Mouse (Mus musculus): ENCODE data around the gene Nop16.
A peak's percentile ranks its signal among the peaks of the same experiment; 100 is the strongest.

Nop16 gene

DNA sequence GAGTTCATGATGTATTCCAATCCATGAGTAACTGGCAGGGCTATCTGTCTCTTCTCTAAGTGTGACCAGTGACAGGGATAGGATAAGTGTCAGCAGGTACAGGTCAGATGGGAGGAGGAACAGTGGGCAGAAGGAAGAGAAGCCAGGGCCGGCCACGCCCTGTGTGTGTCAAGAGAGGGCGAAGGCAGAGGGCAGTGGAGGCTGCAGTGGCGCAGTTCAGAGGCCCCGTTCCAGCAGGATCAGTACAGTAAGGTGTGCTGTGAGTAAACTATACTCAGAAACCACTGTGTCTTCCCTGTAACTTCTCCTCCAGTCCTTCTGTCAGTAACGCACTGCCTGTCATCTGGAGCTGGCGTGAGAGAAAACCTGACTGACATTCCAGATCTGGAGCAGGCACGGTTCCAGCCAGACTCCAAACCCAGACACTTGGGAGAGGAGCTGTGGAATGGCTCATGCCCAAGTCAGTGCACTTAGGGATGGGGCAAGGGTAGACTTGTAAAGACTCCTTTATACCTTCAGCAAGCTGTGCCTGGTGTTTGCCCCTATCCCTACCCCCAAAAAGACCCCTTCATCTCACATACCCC, 6.3 kb upstream of the Nop16 start:
- no peak for DNase-seq

DNA sequence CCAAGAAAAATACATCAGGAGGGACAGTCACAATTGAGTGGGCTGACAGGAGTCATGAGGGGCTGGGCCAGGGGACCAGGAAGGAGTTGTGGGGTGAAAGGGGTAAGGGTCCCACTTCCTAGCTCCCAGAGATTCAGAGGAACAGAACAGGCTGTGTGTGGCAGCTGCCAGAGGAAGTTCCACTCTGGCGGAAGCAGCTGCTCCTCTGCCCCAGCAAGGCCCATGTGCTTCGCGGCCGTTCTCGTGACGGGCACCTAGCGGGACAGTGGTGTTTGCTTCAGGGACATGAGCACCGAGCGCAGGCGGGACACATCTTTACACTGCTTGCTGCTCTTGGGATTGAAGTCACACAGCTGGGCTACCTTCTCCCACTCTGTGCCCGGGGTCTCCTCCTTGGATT, 3.7 kb upstream of the Nop16 start:
- DNase-seq = no peak

DNA sequence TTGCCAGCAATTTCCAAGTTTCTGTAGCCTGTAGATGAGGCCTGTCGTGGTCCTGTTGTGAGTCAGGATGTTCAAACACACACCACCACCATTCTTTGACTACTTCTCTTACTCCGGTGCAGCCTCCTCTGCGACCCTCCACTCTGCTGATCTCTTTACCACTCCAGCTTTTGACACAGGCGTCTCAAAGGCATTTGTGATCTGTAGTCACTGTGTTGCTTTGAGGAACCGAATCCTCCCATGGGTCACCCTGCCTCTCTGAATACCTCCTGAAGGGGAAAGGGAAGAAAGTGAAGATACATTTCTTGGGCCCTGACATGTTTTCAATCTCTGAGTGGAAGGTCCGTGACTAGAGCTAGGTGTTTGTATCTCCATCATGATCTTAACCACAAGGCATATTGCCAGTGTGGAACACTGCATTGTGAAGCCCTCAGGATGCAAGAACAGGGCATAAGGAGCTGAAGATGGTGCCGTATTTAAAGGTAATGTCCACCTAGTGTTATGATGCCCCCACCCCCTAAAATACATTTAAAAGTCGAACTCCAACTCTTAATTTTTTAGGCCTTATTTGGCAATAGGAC, 2.0 kb upstream of the Nop16 start:
- DNase-seq = no peak

DNA sequence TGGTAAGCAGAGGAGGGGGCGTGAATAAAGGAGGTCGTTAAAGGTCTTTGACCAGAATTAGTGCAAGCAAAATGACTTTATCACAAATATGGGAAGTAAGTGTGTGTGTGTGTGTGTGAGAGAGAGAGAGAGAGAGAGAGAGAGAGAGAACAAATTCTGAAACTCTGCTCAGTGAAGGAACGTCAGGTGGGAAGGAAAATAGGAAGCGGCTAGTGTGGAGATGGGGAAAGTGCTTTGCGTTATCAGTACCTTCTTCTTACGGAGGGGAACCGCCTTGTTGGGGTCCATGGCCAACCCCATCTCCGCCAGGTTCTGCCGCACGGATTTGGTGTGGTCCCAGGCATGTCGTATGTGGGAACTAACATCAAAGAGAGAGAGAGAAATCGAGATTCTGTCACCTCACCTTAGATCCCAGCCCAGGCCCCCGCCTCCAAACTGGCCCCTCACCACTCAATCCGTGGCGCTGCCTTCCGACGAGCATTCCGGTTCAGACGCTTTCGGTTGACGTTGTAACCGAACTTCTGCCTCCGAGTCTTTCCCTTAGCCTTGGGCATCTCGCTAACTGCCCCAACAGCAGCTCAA, 385 bp downstream of the Nop16 start:
- DNase-seq = no peak

DNA sequence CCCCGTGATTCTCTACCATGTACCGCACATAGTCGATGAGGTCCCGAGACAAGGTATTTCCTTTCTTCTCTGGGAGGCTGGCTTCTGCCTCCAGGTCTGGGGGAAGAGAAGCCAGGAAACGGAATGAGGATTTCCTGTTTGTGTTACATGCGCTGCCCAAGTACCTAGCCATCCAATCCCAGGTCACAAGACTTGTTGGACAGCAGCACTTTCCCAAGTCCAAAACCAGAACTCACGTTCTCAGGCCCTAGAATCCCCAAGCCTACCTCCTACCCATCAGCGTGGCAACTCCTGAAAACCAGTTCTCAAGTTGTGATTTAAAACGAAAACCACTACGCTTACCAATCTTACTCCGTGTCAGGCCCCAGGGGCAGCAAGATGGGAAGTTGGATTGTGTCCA, 4.1 kb downstream of the Nop16 start:
- no peak for DNase-seq

DNA sequence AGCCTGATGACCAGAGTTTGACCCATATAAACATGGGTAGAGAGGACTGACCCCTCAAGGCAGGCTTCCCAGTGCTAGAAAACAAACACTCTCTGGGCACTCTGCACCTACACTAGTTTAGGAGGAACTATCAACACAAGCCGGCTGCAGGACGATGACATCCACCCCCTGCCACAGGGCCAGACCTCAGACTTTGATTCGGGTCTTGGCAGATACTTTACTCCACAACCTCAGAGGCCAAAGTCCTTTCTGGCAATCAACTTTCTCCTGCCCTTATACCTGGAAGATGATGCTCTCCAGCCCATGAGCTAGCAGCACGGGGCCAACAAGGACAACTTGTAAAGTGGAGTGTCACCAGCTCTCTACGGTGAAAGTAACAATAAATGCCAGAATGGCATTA, 7.0 kb downstream of the Nop16 start:
- DNase-seq = no peak

DNA sequence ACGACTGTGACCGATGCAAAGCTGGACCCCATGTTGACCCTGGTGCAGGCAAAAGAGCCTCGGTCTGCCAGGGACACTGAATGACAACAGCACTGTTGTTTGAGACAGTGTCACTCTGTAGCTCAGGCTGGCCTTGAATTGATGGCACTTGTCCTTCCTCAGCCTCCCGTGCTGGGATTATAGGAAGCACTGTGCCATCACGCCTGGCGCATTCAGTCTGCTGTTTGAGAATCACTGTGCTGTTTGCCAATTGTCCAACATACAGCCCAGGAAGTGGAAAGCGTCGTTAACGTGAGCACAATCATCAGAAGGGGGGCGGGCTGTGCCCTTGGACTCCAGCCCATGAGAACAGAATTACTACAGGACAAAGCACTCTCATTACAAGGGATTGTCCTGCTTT, 7.8 kb downstream of the Nop16 start:
- no peak for DNase-seq

DNA sequence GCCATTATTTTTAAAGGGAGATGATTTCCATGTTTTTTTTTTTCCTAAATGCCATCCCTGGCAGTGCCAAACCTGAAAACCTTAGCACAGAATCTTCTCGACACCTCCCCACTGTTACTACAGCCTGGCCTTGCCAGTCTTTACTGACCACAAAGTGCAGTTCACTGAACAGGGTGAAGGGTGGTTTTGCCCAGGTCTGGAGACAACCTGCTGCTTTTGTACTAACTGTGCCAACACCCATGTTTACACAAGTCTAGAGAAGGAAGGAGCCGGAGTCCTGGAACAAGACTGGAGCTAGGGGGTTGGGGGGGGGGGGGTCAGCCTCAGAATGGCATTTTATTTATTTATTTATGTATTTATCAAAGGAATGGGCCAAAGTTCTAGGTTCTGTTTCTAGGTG, 8.5 kb downstream of the Nop16 start:
- no peak for DNase-seq

DNA sequence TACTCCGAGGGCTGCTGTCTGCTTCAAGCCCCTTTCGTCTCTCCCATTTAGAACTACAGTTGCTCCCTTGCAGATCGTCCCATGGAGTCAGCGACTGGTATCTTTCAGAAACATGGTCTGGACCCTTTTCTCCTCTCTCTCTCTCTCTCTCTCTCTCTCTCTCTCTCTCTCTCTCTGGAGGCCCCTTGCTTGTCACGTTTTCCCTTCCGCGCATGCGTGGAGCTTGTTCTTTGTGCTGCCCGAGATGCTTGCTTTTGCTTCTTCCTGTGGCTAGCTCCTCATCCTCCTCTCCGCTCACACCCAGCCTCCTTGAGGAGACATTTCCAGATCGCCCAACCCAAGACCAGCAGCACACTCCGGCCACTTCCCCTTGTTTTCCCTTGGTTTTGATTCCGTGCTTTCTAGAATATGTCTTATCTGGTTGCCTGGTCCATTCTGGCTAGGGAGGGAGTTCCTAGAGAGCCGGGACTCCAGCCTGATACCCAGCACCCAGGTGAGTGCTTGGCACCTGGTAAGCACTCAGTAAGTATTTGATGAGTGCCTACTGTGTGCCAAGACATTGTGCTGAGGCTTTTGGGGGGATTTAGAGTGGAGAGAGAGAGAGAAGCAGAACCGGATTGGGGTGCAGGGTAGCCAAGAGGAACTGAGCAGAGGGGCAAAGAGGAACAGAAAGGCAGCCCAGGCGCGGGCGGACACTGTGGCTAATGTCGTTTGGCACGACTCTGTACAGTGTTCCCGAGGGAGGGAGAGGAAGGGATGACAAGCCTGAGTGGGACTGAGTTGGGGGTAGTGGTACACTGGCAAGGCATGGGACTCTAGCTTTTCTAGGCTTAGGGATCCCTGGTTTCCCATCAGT, 12.0 kb downstream of the Nop16 start:
- no peak for DNase-seq

DNA sequence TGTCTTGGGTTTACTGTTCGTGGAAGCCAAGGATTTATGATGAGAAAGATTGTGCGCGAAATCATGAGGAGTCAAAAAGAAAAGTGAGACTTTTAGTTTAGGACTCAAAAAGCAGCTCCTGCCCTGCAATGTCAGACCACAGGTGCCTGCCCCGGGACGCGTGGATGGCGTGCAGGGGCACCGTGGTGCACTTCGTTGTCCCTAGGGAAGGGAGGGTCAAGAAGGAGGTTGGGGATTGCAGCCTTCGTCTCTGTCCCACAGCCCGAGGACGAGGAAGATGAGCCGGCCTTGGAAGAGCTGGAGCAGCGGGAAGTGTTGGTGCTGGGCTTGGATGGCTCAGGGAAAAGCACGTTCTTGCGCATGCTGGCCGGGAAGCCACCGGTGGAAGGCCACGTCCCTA, 14.4 kb downstream of the Nop16 start:
- peak; percentile 20 to 49 for DNase-seq

DNA sequence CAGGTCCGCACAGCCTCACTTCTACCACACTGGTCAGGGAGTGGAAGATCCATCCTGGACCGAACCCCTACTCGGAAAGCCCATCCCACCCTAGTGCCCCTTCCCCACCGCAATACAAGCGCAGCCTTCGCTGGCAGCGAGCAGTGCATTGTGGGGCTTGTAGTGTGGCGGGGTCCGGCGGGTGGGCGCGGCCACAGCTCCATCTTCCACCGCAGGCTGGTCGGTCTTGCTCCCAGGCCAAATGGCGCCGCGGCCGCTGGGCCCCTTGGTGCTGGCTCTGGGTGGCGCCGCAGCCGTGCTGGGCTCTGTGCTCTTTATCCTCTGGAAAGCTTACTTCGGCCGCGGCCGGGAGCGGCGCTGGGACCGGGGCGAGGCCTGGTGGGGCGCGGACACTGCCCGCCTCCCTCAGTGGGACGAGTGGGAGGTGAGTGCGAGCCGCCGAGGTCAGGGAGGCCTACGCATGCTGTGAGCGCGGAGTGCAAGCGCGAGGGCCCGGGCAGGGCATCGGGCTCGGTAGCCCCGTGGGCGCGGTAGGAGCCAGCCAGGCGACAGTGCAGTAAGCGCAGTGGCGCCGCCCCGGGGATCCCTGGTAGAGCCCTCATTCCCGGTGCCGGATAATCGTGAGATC, 14.9 kb downstream of the Nop16 start, which contains the start of gene Arl10:
Arl10 (plus strand) TSS at position 162 of the 628 bp plus-strand sequence.
- peak; percentile 86 to 91 for DNase-seq

DNA sequence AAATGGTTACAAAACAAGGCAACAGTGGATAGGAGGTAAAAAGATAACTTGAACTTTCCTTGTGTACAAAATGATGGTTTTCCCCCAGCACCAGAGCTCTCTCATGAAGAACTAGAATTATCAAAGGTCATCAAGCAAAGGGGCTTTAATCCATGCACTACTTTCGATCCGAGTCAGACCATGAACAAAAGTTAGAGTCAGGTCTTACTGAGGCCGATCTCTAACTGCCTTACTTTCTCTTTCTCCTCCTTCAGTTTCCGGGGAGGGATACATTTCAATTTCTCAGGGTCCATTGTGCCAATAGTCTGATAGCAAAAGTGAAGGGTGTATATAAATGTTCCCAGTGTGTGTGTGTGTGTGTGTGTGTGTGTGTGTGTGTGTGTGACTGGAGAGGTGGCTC, 17.3 kb downstream of the Nop16 start:
- DNase-seq = no peak

DNA sequence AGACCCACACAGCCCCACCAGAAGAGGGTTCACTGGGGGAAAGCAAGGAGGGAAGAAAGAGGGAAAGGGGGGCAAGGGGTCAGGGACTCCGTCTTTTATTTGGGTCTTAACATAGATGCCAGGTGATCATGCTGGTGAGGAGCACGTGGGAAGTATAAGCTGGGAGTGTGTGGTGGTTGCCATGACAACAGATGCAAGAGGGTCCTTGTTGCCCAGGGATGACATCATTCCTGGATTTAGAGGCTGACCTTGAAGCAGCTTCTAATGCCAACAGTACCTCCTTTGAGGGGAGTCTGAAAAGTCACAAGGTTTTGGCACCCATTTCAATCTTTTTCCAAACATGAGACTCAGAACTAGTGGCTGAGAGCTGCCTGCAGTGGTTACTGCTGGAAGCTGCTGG, 18.3 kb downstream of the Nop16 start:
- DNase-seq = no peak

DNA sequence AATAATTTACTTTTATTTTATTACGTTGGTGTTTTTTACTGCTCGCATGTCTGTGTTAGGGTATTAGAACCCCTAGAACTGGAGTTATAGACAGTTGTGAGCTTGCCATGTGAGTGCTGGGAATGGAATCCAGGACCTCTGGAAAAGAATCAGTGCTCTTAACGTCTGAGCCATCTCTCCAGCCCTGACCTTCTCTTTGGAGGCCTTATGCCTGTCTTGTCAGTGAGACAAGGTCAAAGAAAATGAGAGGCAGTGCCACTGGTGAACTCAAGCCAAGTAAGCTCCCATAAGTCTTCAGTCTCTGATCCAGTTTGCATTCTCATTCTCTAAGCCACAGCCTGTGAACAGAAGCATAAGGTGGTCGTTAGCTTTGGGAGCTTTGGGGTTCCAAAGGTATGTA, 19.2 kb downstream of the Nop16 start:
- DNase-seq = no peak

DNA sequence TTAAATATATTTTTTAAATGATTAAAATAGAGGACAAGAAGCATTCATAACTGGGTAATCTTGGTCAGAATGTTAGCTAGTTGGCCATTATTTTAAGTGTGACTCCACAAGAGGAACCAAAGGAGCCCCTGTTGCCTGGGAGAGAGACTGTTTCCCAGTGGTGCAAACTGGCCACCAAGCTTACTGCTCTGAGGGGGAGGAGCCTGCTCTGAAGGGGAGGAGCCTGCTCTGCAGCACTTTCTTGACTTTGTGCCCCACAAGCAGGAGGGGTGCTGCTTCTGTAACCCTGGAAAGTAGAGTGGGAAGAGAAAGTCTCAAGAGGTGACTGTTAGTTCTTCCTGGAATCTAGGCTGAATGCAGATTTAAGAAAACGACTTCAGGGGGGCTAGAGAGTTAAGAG, 20.6 kb downstream of the Nop16 start:
- no peak for DNase-seq

DNA sequence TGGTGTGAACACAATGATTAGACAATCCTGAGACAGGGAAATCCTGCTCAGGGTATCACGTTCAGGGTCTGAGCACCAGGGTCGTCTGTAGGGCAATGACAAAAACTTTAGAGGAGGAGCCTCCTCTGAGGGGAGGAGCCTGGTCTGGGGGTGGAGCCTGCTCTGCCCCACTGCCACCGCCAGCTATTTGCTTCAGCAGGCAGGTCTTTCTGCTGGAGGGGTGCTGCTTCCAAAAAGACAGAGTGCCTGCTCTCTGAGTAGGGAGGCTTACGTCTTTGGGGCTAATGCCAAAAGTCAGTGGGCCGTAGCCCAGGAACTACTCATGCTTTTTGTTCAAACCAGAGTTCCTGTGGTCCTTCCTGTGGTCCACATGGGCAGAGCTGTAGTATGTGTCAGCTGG, 21.5 kb downstream of the Nop16 start:
- no peak for DNase-seq

DNA sequence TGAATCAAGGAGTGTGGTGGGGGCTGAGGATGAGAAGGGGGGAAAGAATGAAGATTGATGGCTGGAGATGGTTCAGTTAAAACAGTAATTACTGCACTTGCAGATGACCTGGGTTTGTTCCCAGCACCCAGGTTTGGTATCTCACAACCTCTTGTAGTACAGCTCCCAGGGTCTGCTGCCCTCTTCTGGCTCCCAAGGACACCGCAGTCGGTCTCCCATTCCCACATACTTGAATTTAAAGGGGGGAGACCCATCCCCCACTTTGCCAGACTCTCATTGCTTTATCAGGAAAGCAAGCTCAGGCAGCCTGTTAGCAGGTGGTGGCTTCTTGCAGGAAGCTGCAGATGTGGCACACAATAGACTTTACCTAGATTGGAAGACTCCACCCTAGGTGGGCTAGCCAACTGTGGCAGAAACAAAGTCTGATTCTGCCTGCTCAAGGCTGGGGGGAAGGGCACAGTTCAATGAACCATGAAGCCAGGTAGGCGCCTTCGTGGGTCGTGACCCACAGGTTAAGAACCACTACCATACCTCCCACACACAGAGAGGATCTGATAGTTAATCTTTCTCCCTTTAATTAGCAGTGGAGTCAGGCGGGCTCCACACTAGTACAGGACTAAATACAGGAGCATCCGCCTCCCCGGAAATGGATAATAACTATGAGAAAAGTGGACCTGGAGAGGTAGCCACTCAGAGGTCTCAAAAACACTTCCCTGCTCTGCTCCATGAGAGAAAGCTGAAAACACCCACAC, 24.1 kb downstream of the Nop16 start:
- peak; percentile 73 to 81 for DNase-seq

DNA sequence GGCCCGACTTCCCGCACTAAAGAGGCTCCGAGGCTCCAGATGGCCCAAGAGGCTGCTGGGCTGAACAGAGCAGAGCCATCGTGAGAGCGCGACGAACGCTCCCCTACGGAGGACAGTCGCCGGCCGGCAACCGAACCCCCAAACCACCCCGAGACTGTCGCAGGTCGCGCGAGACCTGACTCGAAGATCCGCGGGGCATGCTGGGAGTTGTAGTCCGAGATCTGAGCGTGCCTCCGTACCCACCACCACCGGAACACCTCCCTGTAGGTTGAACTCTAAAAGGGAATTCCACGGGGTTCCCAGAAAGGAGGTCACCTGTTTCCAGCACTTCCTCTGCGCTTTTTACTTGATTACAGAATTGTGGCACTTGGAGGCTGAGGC, 24.7 kb downstream of the Nop16 start, which contains the start of gene 4833439L19Rik:
4833439L19Rik (minus strand) TSS at position 235 of the 381 bp plus-strand sequence.
- peak; percentile 97 for DNase-seq

DNA sequence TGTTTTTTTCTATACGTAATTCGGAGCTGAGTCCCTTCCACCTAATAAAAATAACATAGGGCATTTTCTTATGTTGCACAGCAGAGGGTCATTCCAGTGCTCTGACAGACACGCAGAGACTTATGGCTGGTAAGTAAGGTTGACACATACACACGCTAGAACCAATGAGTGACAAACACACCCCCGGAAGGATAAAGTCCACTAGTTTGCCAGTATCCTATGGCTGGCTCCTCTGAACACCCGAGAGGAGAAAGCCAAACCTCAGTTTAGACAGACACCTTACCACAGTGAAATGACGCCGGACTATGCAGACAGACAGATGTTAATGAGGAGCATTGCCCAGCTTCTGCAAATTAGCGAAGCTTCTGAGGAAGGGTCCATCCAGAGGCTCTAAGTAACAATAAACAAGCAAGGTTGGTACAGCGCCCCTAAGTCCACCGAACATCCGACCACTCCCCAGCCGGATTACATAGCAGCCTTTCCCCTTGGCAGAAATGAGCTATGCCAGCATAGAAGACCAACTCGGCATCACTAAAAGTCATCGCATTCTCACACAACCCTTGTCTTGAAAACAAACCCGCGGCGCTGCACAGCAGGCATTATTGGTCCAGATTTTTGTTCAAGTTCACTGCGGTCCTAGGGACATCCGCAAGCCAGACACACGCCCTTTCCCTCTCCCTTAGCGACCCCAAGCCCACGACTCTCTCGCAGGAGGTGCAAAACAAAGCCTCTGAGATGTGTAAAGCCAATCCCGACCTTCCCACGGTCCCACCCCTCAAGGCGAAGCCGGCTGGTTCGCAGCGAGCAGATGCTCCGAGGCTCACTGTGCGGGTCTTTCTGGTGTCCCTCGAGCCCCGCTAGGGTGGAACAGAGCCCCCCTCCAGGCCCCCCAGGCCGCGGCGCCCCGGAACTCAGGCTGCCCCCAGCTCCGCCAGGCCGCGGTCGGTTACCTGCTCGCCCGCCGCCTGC, 25.4 kb downstream of the Nop16 start:
- DNase-seq = no peak

DNA sequence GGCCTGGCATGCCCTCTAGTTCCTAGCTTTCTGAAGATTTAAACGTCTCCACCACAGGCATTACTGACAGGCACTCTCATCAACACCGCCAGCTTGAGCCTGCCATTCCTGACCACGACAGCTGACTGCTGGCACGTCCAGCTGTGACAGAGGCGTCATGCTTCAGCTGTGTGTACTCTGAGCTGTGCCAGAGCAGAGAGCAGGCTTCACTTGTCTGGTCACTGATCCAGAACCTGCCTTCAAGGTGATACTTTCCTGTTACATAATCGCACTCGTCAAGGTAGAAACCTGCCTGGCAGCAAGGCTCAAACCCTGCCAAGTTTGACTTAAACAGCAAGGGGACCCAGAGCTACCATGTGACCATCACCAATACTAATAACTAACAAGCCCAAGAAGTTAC, 27.3 kb downstream of the Nop16 start:
- peak; percentile 43 to 67 for DNase-seq

DNA sequence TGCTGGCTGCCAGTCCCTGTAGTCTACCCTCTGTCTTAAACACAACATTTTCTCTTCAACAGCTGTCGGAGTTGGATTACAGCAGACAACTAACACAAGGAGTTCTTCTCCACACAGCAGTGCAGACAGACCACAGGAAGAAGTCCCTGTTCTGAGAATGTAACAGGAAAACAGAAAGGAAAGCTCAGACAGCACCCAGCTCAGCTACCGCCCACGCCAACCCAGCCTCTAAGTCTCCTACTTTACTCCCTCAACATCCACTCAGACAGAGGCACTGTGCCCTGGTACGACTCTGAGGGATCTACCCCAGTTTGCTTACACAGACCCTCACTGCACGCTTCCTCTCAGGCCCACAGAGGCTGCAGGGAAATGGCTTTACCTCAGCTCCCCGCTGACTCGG, 29.3 kb downstream of the Nop16 start:
- no peak for DNase-seq

All from kidney, postnatal 4 days (tissue).